Mouse (Mus musculus) small intestine, adult 2 months (tissue): Measurements from ENCODE around the gene Rpf1.

ENCODE experiments used
- CTCF ChIP-seq: fragments of 200-500 bp; IDR thresholded peaks from 2 replicates; pipeline ENCODE4 v1.5.1; 2012; ENCODE audit warnings: low read depth, mild to moderate bottlenecking, control low read depth, inconsistent platforms, low read length, moderate library complexity, mixed read lengths; ENCODE audit not compliant: insufficient replicate concordance, insufficient read length; ENCODE audit errors: extremely low read depth
- POLR2A ChIP-seq: fragments of 200-500 bp; IDR thresholded peaks from 2 replicates; pipeline ENCODE4 v1.6.1; 2012; ENCODE audit warnings: low read depth, mild to moderate bottlenecking, control low read depth, inconsistent platforms, low read length, moderate library complexity

- TF ChIP-seq CTCF (no peak), POLR2A (no peak)
Measured at GRCm38 (mm10) chr3:146543632-146544031, 22.4 kb upstream of the Rpf1 start.
